Mouse (Mus musculus) Muller cell, postnatal 12 days (primary cell): ENCODE measurements at regions not wholly inside any gene's neighbourhood (a gene's known extent, or its start where the extent isn't known, plus 50 kb on each side); places are given as distances from the start of the nearest gene placed in this dataset.

Source experiments
- DNase-seq: peaks from one replicate; pipeline ENCODE4 v3.0.0-alpha.2; 2015; ENCODE audit errors: inconsistent ontology term

DNA sequence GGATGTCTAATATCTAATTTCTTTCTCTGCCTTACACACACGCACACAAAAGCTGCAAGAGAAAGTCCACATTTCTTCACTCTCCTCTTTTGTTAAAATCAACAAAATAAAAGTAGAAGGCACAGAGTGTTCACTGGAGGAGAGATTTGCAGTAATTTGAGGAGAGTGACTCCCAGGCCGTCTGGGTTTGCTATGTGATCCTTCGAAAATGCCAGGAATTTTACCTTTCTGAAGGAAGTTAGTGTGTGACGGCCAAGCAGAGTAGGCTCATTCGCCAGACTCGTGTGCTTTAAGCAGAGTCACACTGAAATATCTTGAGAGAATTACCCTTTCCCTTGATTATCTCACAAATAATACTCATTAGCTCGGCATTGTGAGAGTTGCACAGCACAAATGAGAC lies 216.0 kb downstream of the Rnd3 start:
- DNase-seq, result peak; percentile 3

DNA sequence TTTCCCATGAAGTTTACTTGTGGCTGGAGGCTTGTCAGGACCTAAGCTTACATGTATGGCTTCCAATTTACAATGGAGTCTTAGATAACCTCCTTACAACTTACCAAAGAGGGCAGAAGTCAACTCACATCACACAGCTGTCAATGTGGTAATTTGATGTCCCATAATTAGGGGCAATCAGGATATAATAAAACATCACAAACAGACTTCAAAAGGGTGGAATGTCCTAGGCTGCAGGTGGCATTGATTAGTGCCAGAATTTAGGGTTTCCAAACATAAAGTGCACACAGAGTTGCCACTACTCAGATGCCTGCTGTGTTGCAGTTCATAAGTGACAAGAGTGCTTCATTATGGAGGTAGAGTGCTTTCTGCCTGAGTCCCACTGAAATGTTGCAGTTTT lies 227.9 kb downstream of the Rnd3 start:
- no peak for DNase-seq

DNA sequence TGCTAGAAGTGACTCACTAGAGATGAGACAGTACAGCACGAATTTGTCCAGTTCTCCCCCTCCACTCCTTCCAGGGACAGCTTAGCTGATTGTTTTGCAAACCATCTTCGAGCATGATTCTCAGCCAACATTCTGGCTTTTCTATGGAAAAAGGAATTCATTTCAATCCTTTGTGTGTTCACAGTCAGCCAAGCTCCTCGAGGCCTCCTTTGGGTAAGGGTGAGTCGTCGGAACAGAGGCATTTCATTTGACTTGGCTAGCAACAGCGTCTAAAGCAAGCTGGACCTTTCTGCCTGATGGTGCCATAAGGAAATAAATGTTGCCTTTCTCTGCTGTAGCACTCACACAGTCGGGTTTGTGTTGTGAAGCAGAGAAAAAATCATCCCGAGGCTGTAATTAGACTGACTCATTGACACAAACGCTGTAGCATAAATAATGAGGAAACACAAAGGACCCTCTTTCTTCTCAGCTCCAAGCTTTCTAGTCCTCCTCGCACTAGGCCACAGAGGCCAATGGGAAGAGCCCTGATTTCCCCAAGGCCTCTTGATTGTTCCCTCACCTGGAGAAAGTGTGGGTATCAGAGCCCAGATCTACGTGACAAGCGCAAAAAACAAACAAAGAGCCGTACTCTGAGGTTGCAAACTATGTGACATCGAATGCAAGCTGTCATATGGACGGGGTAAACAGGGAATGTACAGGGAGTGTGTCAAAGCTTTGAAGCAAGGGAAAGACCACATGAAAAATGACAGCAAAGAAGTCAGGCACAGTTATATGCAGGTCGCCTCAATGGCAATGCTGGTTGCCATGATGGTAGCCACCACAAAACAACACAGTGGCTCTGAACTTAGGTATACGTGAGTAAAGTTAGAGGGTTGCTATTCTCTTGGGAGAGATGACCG lies 232.3 kb downstream of the Rnd3 start:
- DNase-seq, result peak; percentile 88

DNA sequence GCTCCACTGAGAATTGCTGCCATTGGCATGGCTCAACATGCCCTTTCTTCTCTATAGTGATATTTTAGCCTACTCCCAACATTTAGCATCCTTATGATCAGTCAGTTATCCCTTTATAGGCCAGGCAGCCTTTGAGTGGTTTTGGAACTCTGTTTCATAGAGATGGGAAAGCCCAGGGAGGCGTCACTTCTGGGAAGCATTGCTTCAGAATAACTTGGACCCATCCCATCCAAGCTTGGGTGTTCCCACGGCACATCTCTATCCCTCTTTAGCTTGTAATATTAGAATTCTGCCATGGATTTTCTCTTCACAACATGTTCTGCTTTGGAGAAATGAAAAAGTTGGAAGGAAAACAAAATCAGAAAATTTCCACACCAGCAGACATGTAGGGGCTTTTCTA lies 233.8 kb downstream of the Rnd3 start:
- no peak for DNase-seq

- peak; percentile 7 for DNase-seq
Measured at GRCm38 (mm10) chr2:50914176-50914575, 234.7 kb downstream of the Rnd3 start.

DNA sequence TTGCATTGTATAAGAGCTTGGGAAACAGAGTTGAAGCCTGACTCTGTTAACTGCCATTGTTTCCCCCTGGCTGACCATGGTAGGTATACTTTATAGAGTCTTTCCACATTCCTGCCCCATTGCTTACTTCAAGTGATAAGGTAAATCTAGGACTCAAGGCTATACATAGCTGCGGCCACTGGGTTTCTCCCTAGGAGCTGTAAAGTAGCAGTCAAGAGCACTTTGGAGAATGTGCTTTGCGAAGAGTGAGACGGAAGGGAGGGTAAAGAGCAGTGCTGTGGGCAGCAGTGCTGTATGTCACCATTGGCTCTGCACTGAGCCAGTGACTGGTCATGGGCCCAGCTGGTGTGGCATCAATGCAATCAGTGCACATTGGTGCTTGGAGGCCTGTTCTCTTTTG lies 240.1 kb downstream of the Rnd3 start:
- no peak for DNase-seq

DNA sequence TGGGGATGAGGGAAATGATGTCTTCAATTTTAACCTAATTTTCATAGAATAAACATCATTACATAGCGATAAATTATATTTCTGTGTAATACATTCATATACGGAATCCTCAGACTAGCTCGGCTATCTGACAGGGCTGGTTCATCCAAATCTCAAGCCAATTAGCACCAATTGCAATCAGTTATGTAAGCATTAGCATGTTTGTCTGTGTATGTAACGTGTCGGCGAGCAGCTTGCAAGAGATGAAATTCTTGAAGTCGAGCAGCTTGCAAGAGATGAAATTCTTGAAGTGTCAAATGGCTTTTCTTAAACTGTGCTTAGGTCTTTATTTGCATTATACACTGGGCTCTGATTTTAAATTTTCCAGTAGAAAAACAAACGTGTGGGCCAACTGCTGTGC lies 246.2 kb downstream of the Rnd3 start:
- no peak for DNase-seq

DNA sequence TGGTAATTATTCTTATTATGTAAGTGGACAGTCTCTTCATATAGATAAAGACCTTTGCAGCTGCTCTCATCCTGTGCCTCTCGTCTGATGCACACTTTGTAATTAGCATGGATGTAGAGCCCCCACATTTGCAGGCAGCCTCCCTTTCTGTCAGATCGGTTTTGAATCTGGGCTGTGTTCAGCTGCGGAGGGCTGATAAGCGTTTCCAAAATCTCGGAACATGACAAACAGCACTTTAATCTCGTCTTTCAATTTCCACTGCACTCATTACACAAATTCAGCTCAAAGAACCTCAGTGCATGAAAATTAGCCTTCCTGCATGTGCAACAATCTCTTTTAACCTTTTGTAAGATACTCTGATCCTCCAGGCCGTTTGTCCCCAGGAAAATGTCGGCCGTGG lies 246.7 kb downstream of the Rnd3 start:
- DNase-seq, result no peak

- DNase-seq, result no peak
Measured at GRCm38 (mm10) chr2:50888992-50889391, 259.9 kb downstream of the Rnd3 start.

DNA sequence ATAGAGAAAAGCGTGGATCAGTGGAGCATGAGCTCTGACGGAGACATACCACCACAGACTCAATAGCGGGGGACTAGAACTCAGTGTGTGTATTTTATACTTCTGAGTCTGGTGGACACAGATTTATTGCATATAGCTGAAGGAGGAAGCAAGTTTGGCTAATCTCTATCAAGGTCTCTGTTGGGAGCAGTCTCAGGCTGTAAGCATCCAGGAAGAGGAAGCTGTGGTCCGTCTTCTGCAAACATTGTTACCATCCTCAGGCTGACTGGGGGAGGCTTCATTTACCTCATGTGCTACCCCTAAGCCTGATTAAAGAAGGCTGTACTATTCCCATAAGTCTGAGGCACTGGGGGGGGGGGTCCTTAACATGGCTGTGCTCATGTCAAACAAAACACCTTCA lies 261.0 kb downstream of the Rnd3 start:
- no peak for DNase-seq

GRCm38 (mm10) chr2:50885924-50886315 lies 263.0 kb downstream of the Rnd3 start:
- peak; percentile 92 for DNase-seq

DNA sequence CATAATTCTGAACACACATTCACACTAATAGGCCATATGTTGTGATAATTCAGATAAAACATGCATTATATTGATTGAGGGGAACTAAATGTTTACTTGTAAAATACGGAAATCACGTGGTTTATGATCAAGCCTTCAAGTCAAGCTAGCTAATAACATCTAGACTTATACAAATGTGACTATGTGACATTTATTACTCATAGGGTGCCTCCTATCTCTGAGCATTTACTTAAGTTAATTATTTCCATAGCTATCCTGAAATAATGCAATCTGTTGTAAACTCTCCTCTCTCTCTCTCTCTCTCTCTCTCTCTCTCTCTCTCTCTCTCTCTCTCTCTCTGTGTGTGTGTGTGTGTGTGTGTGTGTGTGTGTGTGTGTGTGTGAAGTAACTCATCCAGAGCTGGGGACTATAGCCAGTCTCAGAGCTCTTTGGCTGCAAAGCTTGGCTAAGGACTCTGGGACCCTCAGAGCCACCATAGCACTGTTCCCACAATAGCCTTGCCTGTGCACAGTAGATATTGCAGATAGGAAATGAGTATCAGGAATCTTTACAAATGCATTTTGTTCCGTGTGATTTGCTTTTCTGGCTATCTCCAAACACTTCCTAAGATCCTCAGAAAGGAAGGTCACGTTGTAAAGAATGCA lies 263.5 kb downstream of the Rnd3 start:
- no peak for DNase-seq

DNA sequence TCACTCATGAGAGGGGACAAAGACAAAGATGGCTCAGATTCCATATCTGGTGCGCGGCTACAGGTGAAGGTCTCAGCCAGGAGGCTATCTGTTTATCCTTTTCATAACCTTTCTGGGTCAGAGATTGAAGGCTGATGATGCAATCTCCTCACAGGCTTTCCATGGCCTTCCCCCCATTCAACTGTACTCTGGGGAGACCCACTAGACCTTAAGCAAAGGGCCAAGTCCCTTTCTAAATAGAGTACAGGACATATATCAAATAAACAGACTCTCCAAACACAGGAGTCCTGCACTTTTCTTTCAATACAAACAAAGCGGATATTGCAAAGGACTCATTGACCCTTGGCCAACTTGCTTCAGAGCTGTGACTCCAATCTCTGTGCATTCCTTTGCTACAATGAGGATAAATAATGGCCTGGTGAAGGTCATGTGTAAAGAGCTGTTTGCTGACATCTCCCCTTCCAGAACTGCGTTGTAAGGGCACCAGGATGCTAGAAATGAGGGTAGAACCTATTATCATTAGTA lies 267.3 kb downstream of the Rnd3 start:
- no peak for DNase-seq

- DNase-seq, result no peak
Measured at GRCm38 (mm10) chr2:50880806-50881205, 268.1 kb downstream of the Rnd3 start.

DNA sequence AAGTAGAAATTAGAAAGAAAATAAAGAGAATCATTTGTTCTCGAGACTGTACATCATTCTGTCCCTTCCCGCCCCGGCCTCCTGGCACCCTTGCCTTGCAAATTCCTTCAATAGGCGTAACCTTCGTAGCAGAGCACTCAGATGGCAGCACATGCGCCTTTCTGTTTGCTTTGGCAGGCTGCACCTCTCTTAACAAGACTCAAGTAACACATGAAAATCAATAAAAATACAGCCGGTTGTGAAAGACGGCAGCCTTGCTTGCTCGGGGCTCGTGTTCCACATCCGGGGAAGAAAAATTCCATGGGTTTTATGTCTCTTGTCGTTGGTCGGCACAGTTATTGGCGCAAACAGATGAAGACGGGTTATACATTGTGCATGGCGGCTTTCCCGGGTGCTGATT lies 271.2 kb downstream of the Rnd3 start:
- DNase-seq, result no peak

DNA sequence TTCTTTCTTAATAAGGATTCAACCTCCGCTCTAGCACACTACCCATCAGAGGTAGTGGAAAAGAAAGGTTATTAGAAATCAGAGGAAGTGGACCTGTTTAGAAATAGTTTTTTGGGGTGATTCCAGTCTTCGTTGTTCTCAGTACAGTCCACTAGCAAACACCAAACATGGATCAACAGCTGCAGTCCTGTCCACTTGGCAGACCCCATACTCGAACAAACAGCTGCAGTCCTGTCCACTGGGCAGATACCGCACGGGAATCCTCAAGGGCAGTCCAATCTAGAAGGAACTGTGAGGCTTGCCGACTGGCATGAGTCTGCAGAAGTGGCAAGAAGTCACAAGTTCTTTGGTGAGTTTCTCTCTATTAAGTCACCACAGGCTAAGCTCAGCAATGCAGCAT lies 273.8 kb downstream of the Rnd3 start:
- no peak for DNase-seq

DNA sequence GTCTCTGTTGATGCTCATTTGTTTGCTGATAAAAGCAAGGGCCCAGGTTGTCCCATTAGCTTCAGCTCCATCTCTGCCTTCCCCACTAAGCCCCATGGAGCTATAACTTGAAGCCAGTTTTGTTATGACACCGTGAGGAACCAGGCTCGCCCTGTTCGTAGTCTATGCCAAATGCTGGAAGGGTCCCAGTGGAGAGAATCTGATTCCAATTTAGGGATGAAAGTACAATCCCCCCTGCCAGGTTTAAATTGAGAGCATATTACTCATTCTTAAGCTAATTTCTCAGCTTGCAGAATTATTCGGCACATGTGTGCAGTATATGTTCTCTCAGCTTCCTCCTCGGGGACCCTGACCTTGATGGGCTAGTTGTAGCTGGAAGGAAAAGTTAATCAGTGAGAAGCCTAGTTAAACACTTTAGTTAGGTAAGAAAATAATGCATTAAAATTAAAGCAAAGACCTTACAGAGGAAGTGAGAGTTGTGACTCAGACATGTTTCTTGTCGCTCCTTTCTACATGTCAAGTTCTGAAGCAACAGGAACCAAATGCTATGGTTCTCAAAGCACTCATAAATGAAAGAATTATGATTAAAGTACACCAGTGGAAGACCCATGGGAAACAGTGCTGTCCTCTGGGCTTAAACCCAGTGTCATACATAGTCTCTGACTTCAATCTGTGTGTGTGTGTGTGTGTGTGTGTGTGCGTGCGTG lies 295.2 kb downstream of the Rnd3 start:
- no peak for DNase-seq

DNA sequence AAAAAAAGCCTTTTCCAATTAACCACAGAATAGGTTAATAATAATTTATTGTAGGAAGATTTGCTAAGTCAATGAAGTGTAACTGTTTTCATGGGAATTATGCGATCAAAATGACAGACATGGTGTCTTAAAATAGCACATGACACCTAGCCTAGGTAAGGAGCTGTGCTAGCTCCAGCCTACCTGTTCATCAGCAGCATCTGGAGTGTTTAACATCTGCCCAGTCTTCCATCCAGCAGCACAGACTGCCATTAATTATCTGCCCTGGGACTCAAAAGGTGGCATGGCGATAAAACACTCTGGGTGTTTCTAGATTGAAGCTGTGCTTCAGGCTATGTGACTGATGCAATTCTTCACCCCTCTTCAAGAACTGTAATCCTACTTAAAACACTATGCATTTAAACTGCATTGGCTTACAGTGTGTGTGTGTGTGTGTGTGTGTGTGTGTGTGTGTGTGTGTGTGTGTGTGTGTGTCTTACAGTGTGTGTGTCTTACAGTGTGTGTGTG lies 296.4 kb downstream of the Rnd3 start:
- no peak for DNase-seq

DNA sequence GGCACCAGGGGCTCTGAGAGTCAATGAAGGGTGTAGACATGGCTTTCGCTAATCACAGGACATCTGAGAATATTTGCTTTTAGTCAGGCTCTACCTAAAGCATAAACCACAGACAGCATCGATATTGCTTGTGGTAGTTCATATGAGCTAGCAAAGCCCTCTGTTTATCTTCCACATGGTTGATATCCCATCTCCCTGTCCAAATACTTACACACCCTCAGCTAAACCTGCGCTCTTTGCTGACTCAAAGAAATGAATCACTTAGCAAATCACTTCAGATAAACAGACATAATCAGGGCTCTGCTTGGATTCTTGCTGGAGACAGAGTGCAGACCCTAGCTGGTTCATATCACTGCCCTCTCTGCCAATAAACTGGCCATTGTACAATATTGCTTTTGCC lies 298.8 kb downstream of the Rnd3 start:
- DNase-seq, result no peak

GRCm38 (mm10) chr2:50841881-50842280 lies 307.0 kb downstream of the Rnd3 start:
- DNase-seq, result no peak

GRCm38 (mm10) chr2:50835511-50836320 lies 313.2 kb downstream of the Rnd3 start:
- DNase-seq, result no peak
